Mouse (Mus musculus) heart, embryonic 16.5 days (tissue): ENCODE data around the gene Tmcc3. TPM values are rescaled to one million over a fixed set of nuclear protein-coding genes. Genes with fewer than 3 reads are reported as not detected.

Experiments used
- ATAC-seq: fragments of 200-750 bp; cut with Nextera tagmentation; replicated peaks from 2 replicates; pipeline ENCODE4 v1.8.0; 2017; ENCODE audit warnings: moderate number of reproducible peaks; ENCODE audit not compliant: insufficient read depth, low FRiP score; ENCODE audit errors: extremely low read depth
- H3K27ac ChIP-seq: fragments of 300-500 bp; sonication (generic); 2 replicates; pipeline ENCODE4 v1.5.1; 2014; ENCODE audit warnings: mild to moderate bottlenecking, low read length, control low read depth, moderate library complexity
- H3K27me3 ChIP-seq: fragments of 300-500 bp; sonication (generic); 2 replicates; pipeline ENCODE4 v1.6.1; 2014; ENCODE audit warnings: low read length, mixed read lengths; ENCODE audit not compliant: control insufficient read depth, insufficient read depth
- H3K36me3 ChIP-seq: fragments of 300-500 bp; sonication (generic); 2 replicates; pipeline ENCODE4 v1.6.1; 2014; ENCODE audit not compliant: control insufficient read depth, insufficient read depth
- H3K4me1 ChIP-seq: fragments of 300-500 bp; sonication (generic); 2 replicates; pipeline ENCODE4 v1.6.1; 2014; ENCODE audit warnings: low read length, mixed read lengths; ENCODE audit not compliant: control insufficient read depth, insufficient read depth
- H3K4me2 ChIP-seq: fragments of 300-500 bp; sonication (generic); 2 replicates; pipeline ENCODE4 v1.6.1; 2014; ENCODE audit warnings: low read depth, mild to moderate bottlenecking, control low read depth, low read length
- H3K4me3 ChIP-seq: fragments of 300-500 bp; sonication (generic); 2 replicates; pipeline ENCODE4 v1.5.1; 2014; ENCODE audit warnings: mild to moderate bottlenecking, control low read depth, low read length
- H3K9ac ChIP-seq: fragments of 300-500 bp; sonication (generic); 2 replicates; pipeline ENCODE4 v1.6.1; 2014; ENCODE audit warnings: low read length, control low read depth
- H3K9me3 ChIP-seq: fragments of 300-500 bp; sonication (generic); replicated peaks from 2 replicates; pipeline ENCODE4 v1.6.1; 2016; ENCODE audit warnings: low read length; ENCODE audit not compliant: control insufficient read depth
- WGBS: fragments of 180-500 bp; shearing (Covaris S2); extraction: QIAGEN DNeasy Blood & Tissue Kit; methylation state at CpG from one replicate; pipeline ENCODE4 v1.1.7; 2014; 5-methylcytosine and 5-hydroxymethylcytosine counted together
- polyA plus RNA-seq: library from polyadenylated mRNA; unstranded; fragments of >200 nt; fragmentation: Nextera tagmentation; extraction: Ambion mirVana; gene quantifications from 2 replicates; pipeline ENCODE4 v1.2.1, GENCODE M21; 2015

Gene Tmcc3
- polyA plus RNA-seq, 1 experiment from 2014 or later = 11.4 TPM

DNA sequence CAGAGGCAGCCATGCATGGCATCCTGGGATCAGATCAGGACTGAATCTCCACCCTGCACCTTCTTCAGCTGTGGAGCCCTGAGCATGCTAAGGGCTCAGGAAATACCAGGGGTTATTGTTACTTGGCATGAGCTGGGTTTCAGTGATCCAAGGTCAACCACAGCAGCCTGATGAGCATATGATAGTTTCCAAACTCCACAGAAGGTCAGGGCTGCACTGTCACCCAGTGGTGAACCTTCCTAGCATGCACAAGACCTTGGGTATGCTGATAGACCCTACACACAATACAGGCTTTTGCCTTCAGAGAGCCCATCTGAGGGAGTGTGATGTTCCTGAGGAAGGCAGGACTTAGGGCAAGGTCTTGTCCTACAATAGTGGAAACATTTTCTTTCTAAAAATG is 82.5 kb downstream of the Tmcc3 start:
- no peaks in the 10 kb centered on the region for H3K9me3 ChIP-seq
- no peak overlapping the region for H3K9ac ChIP-seq
- H3K4me3 ChIP-seq = no peak overlapping the region
- no peak overlapping the region for H3K27ac ChIP-seq
- no peaks in the 10 kb centered on the region for H3K4me1 ChIP-seq
- H3K36me3 ChIP-seq = no peaks in the 10 kb centered on the region
- H3K27me3 ChIP-seq = no peaks in the 10 kb centered on the region
- H3K4me2 ChIP-seq = no peak overlapping the region
- no peak for ATAC-seq

- no peak overlapping the region for H3K27ac ChIP-seq
- 61% methylated on average over 11 of the region's 11 CpGs for WGBS
- H3K36me3 ChIP-seq = no peaks in the 10 kb centered on the region
- no peak overlapping the region for H3K4me3 ChIP-seq
- no peaks in the 10 kb centered on the region for H3K27me3 ChIP-seq
- H3K4me2 ChIP-seq = no peak overlapping the region
- ATAC-seq = no peak
- no peaks in the 10 kb centered on the region for H3K4me1 ChIP-seq
- H3K9me3 ChIP-seq = no peaks in the 10 kb centered on the region
- H3K9ac ChIP-seq = no peak overlapping the region
These were observed 86.3 kb downstream of the Tmcc3 start for GRCm38 (mm10) chr10:94397833-94398596.

- ATAC-seq = no peak
- H3K4me2 ChIP-seq = no peak overlapping the region
- H3K27ac ChIP-seq = no peak overlapping the region
- no peaks in the 10 kb centered on the region for H3K4me1 ChIP-seq
- no peak overlapping the region for H3K4me3 ChIP-seq
- H3K36me3 ChIP-seq = no peaks in the 10 kb centered on the region
- 74% methylated on average over 8 of the region's 8 CpGs for WGBS
- no peak overlapping the region for H3K9ac ChIP-seq
- H3K27me3 ChIP-seq = no peaks in the 10 kb centered on the region
- no peaks in the 10 kb centered on the region for H3K9me3 ChIP-seq
These were observed 89.1 kb downstream of the Tmcc3 start for GRCm38 (mm10) chr10:94400895-94401294.

DNA sequence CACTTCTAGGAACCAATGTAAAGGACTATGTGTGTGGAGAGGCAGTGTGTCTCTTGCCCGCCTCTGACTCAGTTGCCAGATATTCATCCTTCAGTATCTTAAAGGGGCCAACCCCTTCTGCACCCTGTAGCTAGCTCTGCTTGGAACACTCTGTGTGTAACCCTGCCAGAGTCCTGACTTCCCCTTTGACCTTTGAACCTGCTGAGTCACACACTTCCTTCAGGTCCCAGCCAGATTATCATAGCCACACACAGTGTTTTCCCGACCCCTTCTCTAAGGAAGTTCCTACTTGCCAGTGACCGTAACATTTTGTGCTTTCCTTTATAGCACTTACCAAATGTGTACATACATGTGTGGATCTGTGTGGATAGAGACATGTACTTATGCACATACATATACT is 93.7 kb downstream of the Tmcc3 start:
- H3K9me3 ChIP-seq = no peaks in the 10 kb centered on the region
- H3K9ac ChIP-seq = no peak overlapping the region
- no peak for ATAC-seq
- H3K27ac ChIP-seq = no peak overlapping the region
- no peak overlapping the region for H3K4me2 ChIP-seq
- no peak overlapping the region for H3K4me3 ChIP-seq
- 0 out of 2 replicates have a peak, but pooled peaks cover 2% of the 10 kb centered on the region for H3K27me3 ChIP-seq
- 54% methylated on average over 3 of the region's 3 CpGs for WGBS
- peaks cover 5% of the 10 kb centered on the region; the same call in 1 of the 2 replicates for H3K4me1 ChIP-seq
- no peaks in the 10 kb centered on the region for H3K36me3 ChIP-seq

DNA sequence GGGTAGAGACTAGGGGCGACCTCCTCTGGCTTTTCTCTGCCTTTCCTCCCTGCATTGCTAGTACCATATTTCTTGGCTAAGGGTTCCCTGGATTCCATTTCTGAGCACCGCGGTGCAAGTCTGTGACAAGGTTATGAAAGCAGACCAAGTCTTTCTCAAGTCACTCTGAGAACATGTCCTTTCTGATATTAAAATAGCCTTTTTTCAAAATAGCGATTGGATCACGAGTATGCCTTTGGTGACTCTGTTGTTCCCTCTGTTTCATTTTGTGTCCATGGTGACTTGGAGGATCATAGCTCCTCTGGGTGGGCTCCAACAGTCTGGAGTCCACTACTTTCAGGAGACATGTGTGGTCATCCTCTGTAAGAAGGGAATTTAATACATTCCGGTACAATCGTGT is 95.1 kb downstream of the Tmcc3 start:
- 0 out of 2 replicates have a peak, but pooled peaks cover 2% of the 10 kb centered on the region for H3K27me3 ChIP-seq
- no peaks in the 10 kb centered on the region for H3K36me3 ChIP-seq
- no peak overlapping the region for H3K27ac ChIP-seq
- ATAC-seq = no peak
- no peak overlapping the region for H3K4me3 ChIP-seq
- H3K9me3 ChIP-seq = no peaks in the 10 kb centered on the region
- H3K4me1 ChIP-seq = peaks cover 5% of the 10 kb centered on the region; the same call in 1 of the 2 replicates
- no peak overlapping the region for H3K4me2 ChIP-seq
- H3K9ac ChIP-seq = no peak overlapping the region
- 78% methylated on average over 7 of the region's 7 CpGs for WGBS

GRCm38 (mm10) chr10:94408356-94409146 is 96.8 kb downstream of the Tmcc3 start:
- H3K36me3 ChIP-seq = no peaks in the 10 kb centered on the region
- ATAC-seq = peak; percentile 50
- peaks cover 5% of the 10 kb centered on the region; the same call in 1 of the 2 replicates for H3K4me1 ChIP-seq
- peak overlapping the region; percentile 70 for H3K9ac ChIP-seq
- H3K27me3 ChIP-seq = 0 out of 2 replicates have a peak, but pooled peaks cover 2% of the 10 kb centered on the region
- 21% methylated on average over 22 of the region's 22 CpGs for WGBS
- no peaks in the 10 kb centered on the region for H3K9me3 ChIP-seq
- H3K4me2 ChIP-seq = peak overlapping the region; percentile 73
- H3K27ac ChIP-seq = no peak overlapping the region
- peak overlapping the region; percentile 53 for H3K4me3 ChIP-seq

- Histone ChIP-seq H3K36me3 (no peaks in the 10 kb centered on the region), H3K27ac (no peak overlapping the region), H3K4me3 (no peak overlapping the region), H3K4me1 (peaks cover 5% of the 10 kb centered on the region; the same call in 1 of the 2 replicates), H3K27me3 (0 out of 2 replicates have a peak, but pooled peaks cover 2% of the 10 kb centered on the region), H3K9me3 (no peaks in the 10 kb centered on the region), H3K9ac (no peak overlapping the region), H3K4me2 (no peak overlapping the region)
- no peak for ATAC-seq
- 54% methylated on average over 6 of the region's 6 CpGs for WGBS
These were observed 97.9 kb downstream of the Tmcc3 start for GRCm38 (mm10) chr10:94409661-94410060.

- no peak overlapping the region for H3K4me3 ChIP-seq
- 80% methylated on average over 9 of the region's 9 CpGs for WGBS
- H3K9ac ChIP-seq = no peak overlapping the region
- H3K27ac ChIP-seq = no peak overlapping the region
- H3K4me1 ChIP-seq = peaks cover 9% of the 10 kb centered on the region; the same call in 1 of the 2 replicates
- H3K27me3 ChIP-seq = 0 out of 2 replicates have a peak, but pooled peaks cover 2% of the 10 kb centered on the region
- ATAC-seq = no peak
- no peaks in the 10 kb centered on the region for H3K36me3 ChIP-seq
- H3K9me3 ChIP-seq = no peaks in the 10 kb centered on the region
- H3K4me2 ChIP-seq = no peak overlapping the region
These were observed 99.8 kb downstream of the Tmcc3 start for GRCm38 (mm10) chr10:94411594-94411993.
